Mouse (Mus musculus) MEL (cell line): ENCODE measurements around the gene Arcn1. TPM values are rescaled to one million over a fixed set of nuclear protein-coding genes. Genes with fewer than 3 reads are reported as not detected.

Source experiments
- DNase-seq: peaks from one replicate; pipeline ENCODE4 v3.0.0; 2011; ENCODE audit warnings: low read depth, low spot score
- H3K27ac ChIP-seq: 2 replicates; pipeline ENCODE4 v1.5.1; 2012; ENCODE audit warnings: low read depth, mild to moderate bottlenecking, control low read depth, low read length, moderate library complexity; ENCODE audit not compliant: control insufficient read depth
- H3K27me3 ChIP-seq, 2 experiments: fragments of 150-350 bp in 1 of 2; sonication (generic) in 1 of 2; 2 replicates each; pipeline ENCODE4 v1.6.1; 2012; ENCODE audit warnings: low read length in 2 of 2, mild to moderate bottlenecking in 2 of 2, improper control_type of control experiment in 1 of 2, moderate library complexity in 1 of 2; ENCODE audit not compliant: insufficient read depth in 2 of 2, control insufficient read depth in 1 of 2
- H3K36me3 ChIP-seq, 2 experiments: 2 replicates each; pipeline ENCODE4 v1.6.1; 2012 to 2014; ENCODE audit warnings: low read length in 2 of 2, improper control_type of control experiment in 1 of 2, inconsistent platforms in 1 of 2, mild to moderate bottlenecking in 1 of 2; ENCODE audit not compliant: insufficient read depth in 2 of 2, control insufficient read depth in 1 of 2
- H3K4me1 ChIP-seq, 2 experiments: fragments of 150-350 bp in 1 of 2; sonication (generic) in 1 of 2; 2 replicates each; pipeline ENCODE4 v1.6.1; 2012; ENCODE audit warnings: low read length in 2 of 2, improper control_type of control experiment in 1 of 2, mild to moderate bottlenecking in 1 of 2; ENCODE audit not compliant: insufficient read depth in 2 of 2, control insufficient read depth in 1 of 2
- H3K4me3 ChIP-seq, 2 experiments: fragments of 150-350 bp in 1 of 2; sonication (generic) in 1 of 2; 2 replicates each; pipeline ENCODE4 v1.5.1; 2012; ENCODE audit warnings: low read depth in 2 of 2, low read length in 2 of 2, mild to moderate bottlenecking in 2 of 2, moderate library complexity in 2 of 2, control low read depth in 1 of 2, improper control_type of control experiment in 1 of 2; ENCODE audit not compliant: control insufficient read depth in 1 of 2, insufficient read depth in 1 of 2
- H3K79me2 ChIP-seq: 2 replicates; pipeline ENCODE4 v1.6.1; 2012; ENCODE audit warnings: mild to moderate bottlenecking, low read length, moderate library complexity; ENCODE audit not compliant: control insufficient read depth, poor library complexity, insufficient read depth
- H3K9ac ChIP-seq: 2 replicates; pipeline ENCODE4 v1.6.1; 2012; ENCODE audit warnings: low read depth, mild to moderate bottlenecking, control low read depth, low read length, moderate library complexity; ENCODE audit not compliant: control insufficient read depth, poor library complexity, severe bottlenecking
- H3K9me3 ChIP-seq: fragments of 150-350 bp; sonication (generic); replicated peaks from 2 replicates; pipeline ENCODE4 v1.6.1; 2012; ENCODE audit warnings: mild to moderate bottlenecking, low read length, improper control_type of control experiment, moderate library complexity; ENCODE audit not compliant: insufficient read depth
- BHLHE40 ChIP-seq: IDR thresholded peaks from 2 replicates; pipeline ENCODE4 v1.6.1; 2012; ENCODE audit warnings: low read depth, mild to moderate bottlenecking, inconsistent platforms, low read length, improper control_type of control experiment, borderline replicate concordance
- CHD1 ChIP-seq: IDR thresholded peaks from 2 replicates; pipeline ENCODE4 v1.6.1; 2012; ENCODE audit warnings: low read depth, mild to moderate bottlenecking, inconsistent platforms, low read length, improper control_type of control experiment
- CHD2 ChIP-seq: IDR thresholded peaks from 2 replicates; pipeline ENCODE4 v1.6.1; 2011; ENCODE audit warnings: low read length, improper control_type of control experiment
- ELF1 ChIP-seq: IDR thresholded peaks from 2 replicates; pipeline ENCODE4 v1.6.1; 2014; ENCODE audit warnings: low read depth, mild to moderate bottlenecking, inconsistent platforms, low read length, improper control_type of control experiment, moderate library complexity
- EP300 ChIP-seq, 2 experiments: IDR thresholded peaks; 2 replicates each; pipeline ENCODE4 v1.6.1; 2011; ENCODE audit warnings: improper control_type of control experiment in 2 of 2, low read length in 2 of 2, low read depth in 1 of 2, mild to moderate bottlenecking in 1 of 2
- GABPA ChIP-seq: IDR thresholded peaks from 2 replicates; pipeline ENCODE4 v1.6.1; 2012; ENCODE audit warnings: low read depth, mild to moderate bottlenecking, inconsistent platforms, low read length, improper control_type of control experiment, moderate library complexity
- KAT2A ChIP-seq: conservative IDR thresholded peaks from 2 replicates; pipeline ENCODE4 v1.6.1; 2012; ENCODE audit warnings: low read depth, low read length, improper control_type of control experiment, inconsistent platforms
- MAFK ChIP-seq: IDR thresholded peaks from 2 replicates; pipeline ENCODE4 v1.6.1; 2011; ENCODE audit warnings: low read depth, mild to moderate bottlenecking, low read length, improper control_type of control experiment, borderline replicate concordance
- MAX ChIP-seq: IDR thresholded peaks from 2 replicates; pipeline ENCODE4 v1.6.1; 2011; ENCODE audit warnings: low read length, improper control_type of control experiment
- MEF2A ChIP-seq: IDR thresholded peaks from 2 replicates; pipeline ENCODE4 v1.6.1; 2014; ENCODE audit warnings: low read depth, mild to moderate bottlenecking, inconsistent platforms, low read length, improper control_type of control experiment; ENCODE audit not compliant: poor library complexity, insufficient replicate concordance, severe bottlenecking; ENCODE audit errors: extremely low read depth
- NELFE ChIP-seq: IDR thresholded peaks from 2 replicates; pipeline ENCODE4 v1.6.1; 2011; ENCODE audit warnings: low read depth, low read length, improper control_type of control experiment
- NRF1 ChIP-seq: IDR thresholded peaks from 2 replicates; pipeline ENCODE4 v1.6.1; 2014; ENCODE audit warnings: low read depth, mild to moderate bottlenecking, inconsistent platforms, low read length, improper control_type of control experiment, moderate library complexity; ENCODE audit not compliant: poor library complexity, insufficient read depth, severe bottlenecking
- POLR2A ChIP-seq, 2 experiments: IDR thresholded peaks; 2 replicates each; pipeline ENCODE4 v1.6.1; 2011 to 2012; ENCODE audit warnings: low read length in 2 of 2, mild to moderate bottlenecking in 2 of 2, control low read depth in 1 of 2, improper control_type of control experiment in 1 of 2, low read depth in 1 of 2, moderate library complexity in 1 of 2; ENCODE audit not compliant: control insufficient read depth in 1 of 2, insufficient read depth in 1 of 2, poor library complexity in 1 of 2
- POLR2AphosphoS2 ChIP-seq: IDR thresholded peaks from 2 replicates; pipeline ENCODE4 v1.6.1; 2011; ENCODE audit warnings: low read length, improper control_type of control experiment
- POLR2AphosphoS5 ChIP-seq: IDR thresholded peaks from 2 replicates; pipeline ENCODE4 v1.6.1; 2012; ENCODE audit warnings: low read depth, borderline replicate concordance, mild to moderate bottlenecking, inconsistent platforms, low read length, moderate library complexity, mixed read lengths
- TBP ChIP-seq: IDR thresholded peaks from 2 replicates; pipeline ENCODE4 v1.8.0; 2011; ENCODE audit warnings: low read depth, low read length, improper control_type of control experiment
- TCF12 ChIP-seq: IDR thresholded peaks from 2 replicates; pipeline ENCODE4 v1.6.1; 2014; ENCODE audit warnings: low read depth, mild to moderate bottlenecking, inconsistent platforms, low read length, improper control_type of control experiment, moderate library complexity
- USF1 ChIP-seq: IDR thresholded peaks from 2 replicates; pipeline ENCODE4 v1.6.1; 2014; ENCODE audit warnings: low read depth, mild to moderate bottlenecking, inconsistent platforms, low read length, improper control_type of control experiment, moderate library complexity
- USF2 ChIP-seq, 2 experiments: IDR thresholded peaks; 2 replicates each; pipeline ENCODE4 v1.6.1; 2011 to 2012; ENCODE audit warnings: improper control_type of control experiment in 2 of 2, low read length in 2 of 2, borderline replicate concordance in 1 of 2, inconsistent platforms in 1 of 2, low read depth in 1 of 2, mild to moderate bottlenecking in 1 of 2; ENCODE audit not compliant: insufficient read depth in 1 of 2
- ZC3H11A ChIP-seq: IDR thresholded peaks from 2 replicates; pipeline ENCODE4 v1.6.1; 2012; ENCODE audit warnings: low read depth, mild to moderate bottlenecking, inconsistent platforms, low read length, improper control_type of control experiment
- ZKSCAN1 ChIP-seq: IDR thresholded peaks from 2 replicates; pipeline ENCODE4 v1.6.1; 2012; ENCODE audit warnings: low read depth, mild to moderate bottlenecking, inconsistent platforms, low read length, improper control_type of control experiment, moderate library complexity
- ZMIZ1 ChIP-seq: IDR thresholded peaks from 2 replicates; pipeline ENCODE4 v1.6.1; 2012; ENCODE audit warnings: low read depth, mild to moderate bottlenecking, inconsistent platforms, low read length, improper control_type of control experiment, moderate library complexity
- polyA plus RNA-seq, 2 experiments: library from polyadenylated mRNA; stranded (reverse) in 1 of 2; unstranded in 1 of 2; fragments of >175 nt in 1 of 2; fragments of >200 nt in 1 of 2; gene quantifications; 2 replicates each; pipeline versions ENCODE4 v1.2.1 to v1.2.4; 2012; ENCODE audit warnings: low replicate concordance in 2 of 2, low read depth in 1 of 2; ENCODE audit not compliant: insufficient read length in 2 of 2, insufficient read depth in 1 of 2, missing spikeins in 1 of 2
- total RNA-seq: library from RNA; depleted of rRNA; stranded (reverse); fragments of 300-350 nt; gene quantifications from 2 replicates; pipeline ENCODE4 v1.2.3, GENCODE M21; 2012

Arcn1 gene
- total and polyA plus RNA-seq, 3 experiments, result 118 to 273 (median 145) TPM

GRCm38 (mm10) chr9:44715109-44715508, 52.5 kb downstream of the Arcn1 start:
- H3K9me3 ChIP-seq, result no peaks in the 10 kb centered on the region
- no peak overlapping the region for H3K27ac ChIP-seq
- no peak for DNase-seq
- TF ChIP-seq ZMIZ1 (no peak), USF2 (IDR thresholded peaks at IDR 0.05; ENCODE audit: borderline replicate concordance in 1 of 2, insufficient read depth in 1 of 2, low read depth in 1 of 2, low read length in 2 of 2) (no peak), CHD2 (no peak), USF1 (no peak), MAX (no peak), EP300 (IDR thresholded peaks at IDR 0.05; ENCODE audit: low read depth in 1 of 2, low read length in 2 of 2) (no peak), TCF12 (no peak), MEF2A (no peak), NELFE (no peak), BHLHE40 (no peak), POLR2AphosphoS5 (no peak), GABPA (no peak), ZKSCAN1 (no peak), POLR2AphosphoS2 (no peak)
- no peak overlapping the region for H3K4me3 ChIP-seq
- peaks cover 33 to 36% of the 10 kb centered on the region in 2 experiments for H3K4me1 ChIP-seq
- no peaks in the 10 kb centered on the region for H3K79me2 ChIP-seq
- H3K36me3 ChIP-seq, result peaks cover 0 to 28% of the 10 kb centered on the region in 2 experiments; a peak in 2 of 4 replicates
- no peaks in the 10 kb centered on the region for H3K27me3 ChIP-seq
- no peak overlapping the region for H3K9ac ChIP-seq

- Histone ChIP-seq H3K4me1 (peaks cover 18 to 22% of the 10 kb centered on the region in 2 experiments), H3K9me3 (no peaks in the 10 kb centered on the region), H3K27ac (no peak overlapping the region), H3K79me2 (no peaks in the 10 kb centered on the region), H3K9ac (no peak overlapping the region), H3K4me3 (no peak overlapping the region), H3K27me3 (no peaks in the 10 kb centered on the region), H3K36me3 (peaks cover 0 to 17% of the 10 kb centered on the region in 2 experiments; a peak in 2 of 4 replicates)
- DNase-seq, result no peak
- TF ChIP-seq KAT2A (no peak), TBP (no peak), ELF1 (no peak), ZMIZ1 (no peak), NRF1 (no peak), CHD1 (no peak), POLR2AphosphoS2 (no peak), USF2 (IDR thresholded peaks at IDR 0.05; ENCODE audit: borderline replicate concordance in 1 of 2, insufficient read depth in 1 of 2, low read depth in 1 of 2, low read length in 2 of 2) (no peak), GABPA (no peak), MAFK (no peak), POLR2A (IDR thresholded peaks at IDR 0.05; ENCODE audit: control insufficient read depth in 1 of 2, insufficient read depth in 1 of 2, low read depth in 1 of 2, low read length in 2 of 2, poor library complexity in 1 of 2) (no peak), EP300 (IDR thresholded peaks at IDR 0.05; ENCODE audit: low read depth in 1 of 2, low read length in 2 of 2) (no peak), ZC3H11A (no peak), BHLHE40 (no peak)
Measured at GRCm38 (mm10) chr9:44713574-44713973, 54.1 kb downstream of the Arcn1 start.
